Mouse (Mus musculus): ENCODE data around the gene Sgcd.

DNA sequence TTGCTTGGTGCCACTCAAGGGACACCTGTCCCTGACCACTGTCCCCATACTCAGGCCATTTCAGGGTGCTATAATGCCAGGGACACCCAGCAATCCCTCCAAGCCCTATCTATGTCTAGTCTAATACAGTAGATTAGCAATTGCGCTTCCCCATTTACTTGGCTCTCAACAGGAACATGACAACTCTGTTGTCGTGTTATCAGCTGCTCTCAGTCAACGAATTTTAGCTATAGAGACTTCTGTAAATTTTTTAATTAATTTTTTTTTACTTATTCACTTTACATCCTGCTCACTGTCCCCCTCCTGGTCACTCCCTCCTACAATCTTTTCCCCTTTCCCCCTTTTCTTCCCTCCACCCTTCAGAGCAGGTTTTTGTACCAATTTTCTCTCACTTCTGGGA lies 542.4 kb downstream of the Sgcd start:
- no peak for TF ChIP-seq CTCF (IDR thresholded peaks at IDR 0.05; ENCODE audit: low read depth)
- no peak for TF ChIP-seq EP300 (IDR thresholded peaks at IDR 0.05; ENCODE audit: low read depth)

Measured in heart, postnatal 0 days (tissue).